Mouse (Mus musculus): ENCODE measurements around the gene Rpl18. TPM values are rescaled to one million over a fixed set of nuclear protein-coding genes. Genes with fewer than 3 reads are reported as not detected.

The Rpl18 gene
- polyA plus RNA-seq, 1 experiment: 3,224 TPM

GRCm38 (mm10) chr7:45750162-45750561 lies 34.9 kb downstream of the Rpl18 start:
- Histone ChIP-seq H3K36me3 (ENCODE audit: control insufficient read depth, insufficient read depth) (no peaks in the 10 kb centered on the region), H3K79me2 (ENCODE audit: control insufficient read depth, insufficient read depth) (no peaks in the 10 kb centered on the region), H3K4me3 (no peak overlapping the region), H3K4me2 (ENCODE audit: low read depth) (no peak overlapping the region), H3ac (ENCODE audit: control insufficient read depth, insufficient read length) (no peak overlapping the region), H3K27me3 (ENCODE audit: control insufficient read depth, insufficient read depth, insufficient read length) (no peaks in the 10 kb centered on the region)
- TF ChIP-seq MAX (IDR thresholded peaks at IDR 0.05; ENCODE audit: low read depth) (no peak), USF1 (IDR thresholded peaks at IDR 0.05; ENCODE audit: low read depth) (no peak)

DNA sequence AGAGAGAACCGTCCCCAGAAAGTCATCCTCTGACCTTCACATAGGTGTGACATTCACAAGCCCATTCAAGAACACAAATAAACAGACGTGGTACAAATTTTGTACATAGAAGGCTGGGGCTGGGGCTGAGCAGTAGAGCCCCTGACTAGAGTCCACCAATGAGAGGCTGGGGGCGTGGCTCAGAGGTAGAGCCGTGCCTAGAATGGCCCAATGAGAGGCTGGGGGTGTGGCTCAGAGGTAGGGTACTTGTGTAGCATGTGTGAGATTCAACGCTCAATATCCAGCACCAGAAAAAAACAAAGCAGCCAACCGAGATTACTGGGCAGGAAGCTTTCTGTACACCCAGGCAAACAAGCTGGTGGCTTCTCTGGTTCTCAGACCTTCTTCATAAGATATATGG lies 40.4 kb downstream of the Rpl18 start:
- no peak overlapping the region for H3K4me2 ChIP-seq (ENCODE audit: low read depth)
- no peaks in the 10 kb centered on the region for H3K79me2 ChIP-seq (ENCODE audit: control insufficient read depth, insufficient read depth)
- no peaks in the 10 kb centered on the region for H3K36me3 ChIP-seq (ENCODE audit: control insufficient read depth, insufficient read depth)
- peaks cover 26% of the 10 kb centered on the region for H3K27me3 ChIP-seq (ENCODE audit: control insufficient read depth, insufficient read depth, insufficient read length)
- no peak overlapping the region for H3ac ChIP-seq (ENCODE audit: control insufficient read depth, insufficient read length)
- no peak overlapping the region for H3K4me3 ChIP-seq
- TF ChIP-seq REST (IDR thresholded peaks at IDR 0.05; ENCODE audit: insufficient read depth, insufficient read length) (no peak), MAX (IDR thresholded peaks at IDR 0.05; ENCODE audit: low read depth) (no peak), MYOD1 (IDR thresholded peaks at IDR 0.05; ENCODE audit: control insufficient read depth in 1 of 3, insufficient read length in 2 of 3, low read depth in 2 of 3) (no peak), TCF12 (IDR thresholded peaks at IDR 0.05; ENCODE audit: insufficient read depth, poor library complexity, severe bottlenecking) (no peak), USF1 (IDR thresholded peaks at IDR 0.05; ENCODE audit: low read depth) (no peak), MYOG (IDR thresholded peaks at IDR 0.05; ENCODE audit: control insufficient read depth in 1 of 3, insufficient read depth in 1 of 3, insufficient read length in 2 of 3, low read depth in 2 of 3) (no peak), TCF3 (IDR thresholded peaks at IDR 0.05; ENCODE audit: insufficient read length, low read depth) (no peak), POLR2A (IDR thresholded peaks at IDR 0.05; ENCODE audit: insufficient read length, low read depth) (no peak), E2F4 (IDR thresholded peaks at IDR 0.05; ENCODE audit: insufficient read depth) (no peak), POLR2AphosphoS2 (IDR thresholded peaks at IDR 0.05; ENCODE audit: insufficient read length, low read depth) (no peak), SRF (IDR thresholded peaks at IDR 0.05; ENCODE audit: control insufficient read depth, insufficient read length, low read depth) (no peak), CEBPB (IDR thresholded peaks at IDR 0.05; ENCODE audit: insufficient read depth, poor library complexity, severe bottlenecking) (no peak)

DNA sequence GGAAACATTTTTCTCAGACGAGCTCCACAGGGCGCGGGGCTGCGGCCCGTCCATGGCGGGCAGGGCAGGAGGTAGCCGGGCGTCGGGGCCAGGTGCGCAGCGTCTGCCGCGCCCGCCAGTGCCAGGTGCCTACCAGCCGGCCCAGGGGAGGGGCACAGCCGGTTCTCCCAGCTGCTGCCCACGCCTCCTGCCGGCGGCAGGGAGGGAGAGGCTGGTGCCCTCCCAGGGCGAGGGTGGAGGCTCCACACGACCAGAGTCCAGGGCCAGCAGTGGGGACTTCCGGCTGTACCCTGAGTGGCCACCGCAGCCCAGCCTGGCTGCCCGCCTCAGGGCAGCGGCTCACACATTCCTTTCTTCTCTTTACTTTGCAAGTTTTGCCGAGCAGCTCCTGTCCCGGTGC lies 44.1 kb downstream of the Rpl18 start:
- Histone ChIP-seq H3K79me2 (ENCODE audit: control insufficient read depth, insufficient read depth) (no peaks in the 10 kb centered on the region), H3K27me3 (ENCODE audit: control insufficient read depth, insufficient read depth, insufficient read length) (peaks cover 26% of the 10 kb centered on the region), H3K4me2 (ENCODE audit: low read depth) (peak overlapping the region; percentile 21), H3K4me3 (no peak overlapping the region), H3K36me3 (ENCODE audit: control insufficient read depth, insufficient read depth) (no peaks in the 10 kb centered on the region), H3ac (ENCODE audit: control insufficient read depth, insufficient read length) (no peak overlapping the region)
- peak; percentile 54 for TF ChIP-seq TCF3 (IDR thresholded peaks at IDR 0.05; ENCODE audit: insufficient read length, low read depth)
- TF ChIP-seq USF1 (IDR thresholded peaks at IDR 0.05; ENCODE audit: low read depth): no peak
- no peak for TF ChIP-seq CEBPB (IDR thresholded peaks at IDR 0.05; ENCODE audit: insufficient read depth, poor library complexity, severe bottlenecking)
- TF ChIP-seq SRF (IDR thresholded peaks at IDR 0.05; ENCODE audit: control insufficient read depth, insufficient read length, low read depth): no peak
- no peak for TF ChIP-seq MAX (IDR thresholded peaks at IDR 0.05; ENCODE audit: low read depth)
- TF ChIP-seq POLR2AphosphoS2 (IDR thresholded peaks at IDR 0.05; ENCODE audit: insufficient read length, low read depth): no peak
- TF ChIP-seq MYOG (IDR thresholded peaks at IDR 0.05; ENCODE audit: control insufficient read depth in 1 of 3, insufficient read depth in 1 of 3, insufficient read length in 2 of 3, low read depth in 2 of 3): peak in 2 of 3 experiments; percentile 89 to 95
- no peak for TF ChIP-seq TCF12 (IDR thresholded peaks at IDR 0.05; ENCODE audit: insufficient read depth, poor library complexity, severe bottlenecking)
- no peak for TF ChIP-seq REST (IDR thresholded peaks at IDR 0.05; ENCODE audit: insufficient read depth, insufficient read length)
- TF ChIP-seq E2F4 (IDR thresholded peaks at IDR 0.05; ENCODE audit: insufficient read depth): no peak
- TF ChIP-seq POLR2A (IDR thresholded peaks at IDR 0.05; ENCODE audit: insufficient read length, low read depth): no peak
- TF ChIP-seq MYOD1 (IDR thresholded peaks at IDR 0.05; ENCODE audit: control insufficient read depth in 1 of 3, insufficient read length in 2 of 3, low read depth in 2 of 3): peak in 2 of 3 experiments; percentile 61 to 91

GRCm38 (mm10) chr7:45760151-45760550 lies 44.9 kb downstream of the Rpl18 start:
- Histone ChIP-seq H3K79me2 (ENCODE audit: control insufficient read depth, insufficient read depth) (no peaks in the 10 kb centered on the region), H3K4me2 (ENCODE audit: low read depth) (no peak overlapping the region), H3ac (ENCODE audit: control insufficient read depth, insufficient read length) (no peak overlapping the region), H3K4me3 (no peak overlapping the region), H3K36me3 (ENCODE audit: control insufficient read depth, insufficient read depth) (no peaks in the 10 kb centered on the region), H3K27me3 (ENCODE audit: control insufficient read depth, insufficient read depth, insufficient read length) (peaks cover 26% of the 10 kb centered on the region)
- TF ChIP-seq MYOG (IDR thresholded peaks at IDR 0.05; ENCODE audit: control insufficient read depth in 1 of 3, insufficient read depth in 1 of 3, insufficient read length in 2 of 3, low read depth in 2 of 3): no peak
- no peak for TF ChIP-seq REST (IDR thresholded peaks at IDR 0.05; ENCODE audit: insufficient read depth, insufficient read length)
- no peak for TF ChIP-seq MAX (IDR thresholded peaks at IDR 0.05; ENCODE audit: low read depth)
- TF ChIP-seq E2F4 (IDR thresholded peaks at IDR 0.05; ENCODE audit: insufficient read depth): no peak
- no peak for TF ChIP-seq USF1 (IDR thresholded peaks at IDR 0.05; ENCODE audit: low read depth)

DNA sequence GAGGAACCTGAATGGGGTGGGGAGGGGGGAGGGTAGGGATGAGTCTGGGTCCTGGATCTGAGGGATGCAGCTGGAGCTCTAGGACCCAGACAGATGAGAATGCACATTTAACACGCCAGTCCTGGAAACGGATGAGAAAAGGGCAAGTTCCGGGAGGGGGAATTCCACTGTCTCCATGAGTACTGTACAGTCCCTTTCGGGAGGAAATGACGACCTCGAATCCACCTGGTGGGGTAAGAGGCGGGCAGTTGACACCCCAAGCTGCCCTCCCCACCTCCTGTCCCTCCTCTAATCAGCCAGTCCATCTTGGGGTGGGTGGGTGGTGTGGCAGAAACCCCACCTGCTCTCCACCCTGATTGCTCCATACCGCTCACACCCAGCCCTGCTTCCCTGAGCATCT lies 50.7 kb downstream of the Rpl18 start:
- no peaks in the 10 kb centered on the region for H3K79me2 ChIP-seq (ENCODE audit: control insufficient read depth, insufficient read depth)
- no peaks in the 10 kb centered on the region for H3K27me3 ChIP-seq (ENCODE audit: control insufficient read depth, insufficient read depth, insufficient read length)
- no peaks in the 10 kb centered on the region for H3K36me3 ChIP-seq (ENCODE audit: control insufficient read depth, insufficient read depth)
- H3K4me2 ChIP-seq (ENCODE audit: low read depth): no peak overlapping the region
- no peak overlapping the region for H3K4me3 ChIP-seq
- H3ac ChIP-seq (ENCODE audit: control insufficient read depth, insufficient read length): no peak overlapping the region
- TF ChIP-seq MAX (IDR thresholded peaks at IDR 0.05; ENCODE audit: low read depth) (no peak), POLR2AphosphoS2 (IDR thresholded peaks at IDR 0.05; ENCODE audit: insufficient read length, low read depth) (no peak), MYOG (IDR thresholded peaks at IDR 0.05; ENCODE audit: control insufficient read depth in 1 of 3, insufficient read depth in 1 of 3, insufficient read length in 2 of 3, low read depth in 2 of 3) (no peak), TCF3 (IDR thresholded peaks at IDR 0.05; ENCODE audit: insufficient read length, low read depth) (no peak), TCF12 (IDR thresholded peaks at IDR 0.05; ENCODE audit: insufficient read depth, poor library complexity, severe bottlenecking) (no peak), E2F4 (IDR thresholded peaks at IDR 0.05; ENCODE audit: insufficient read depth) (no peak), CEBPB (IDR thresholded peaks at IDR 0.05; ENCODE audit: insufficient read depth, poor library complexity, severe bottlenecking) (no peak), USF1 (IDR thresholded peaks at IDR 0.05; ENCODE audit: low read depth) (no peak), REST (IDR thresholded peaks at IDR 0.05; ENCODE audit: insufficient read depth, insufficient read length) (no peak), SRF (IDR thresholded peaks at IDR 0.05; ENCODE audit: control insufficient read depth, insufficient read length, low read depth) (no peak), MYOD1 (IDR thresholded peaks at IDR 0.05; ENCODE audit: control insufficient read depth in 1 of 3, insufficient read length in 2 of 3, low read depth in 2 of 3) (no peak), POLR2A (IDR thresholded peaks at IDR 0.05; ENCODE audit: insufficient read length, low read depth) (no peak)
